Mouse (Mus musculus): ENCODE measurements around the gene Atrip. TPM values are rescaled to one million over a fixed set of nuclear protein-coding genes. Genes with fewer than 3 reads are reported as not detected.

Gene Atrip
- polyA plus RNA-seq, 1 experiment = 12.1 TPM

- H3K4me3 ChIP-seq (ENCODE audit: control insufficient read depth, low read depth, low read length) = peak within 1 kb of the TSS; percentile 84
- H3K27ac ChIP-seq (ENCODE audit: control insufficient read depth, insufficient read depth, low read depth, low read length) = peak within 1 kb of the TSS; percentile 77
- H3K36me3 ChIP-seq (ENCODE audit: control insufficient read depth, insufficient read depth, low read length) = no peaks in the 10 kb centered on the region
- H3K4me1 ChIP-seq (ENCODE audit: control insufficient read depth, insufficient read depth, low read length) = peaks cover 12% of the 10 kb centered on the region
- 0 out of 2 replicates have a peak, but pooled peaks have one; percentile 38 for TF ChIP-seq POLR2A (IDR thresholded peaks at IDR 0.05; ENCODE audit: control insufficient read depth, low read depth, low read length)
- no peak for TF ChIP-seq CTCF (IDR thresholded peaks at IDR 0.05; ENCODE audit: control insufficient read depth, insufficient read depth, insufficient replicate concordance, low read depth, low read length)
- no peaks in the 10 kb centered on the region; the same call in 1 of the 2 replicates for H3K27me3 ChIP-seq (ENCODE audit: control insufficient read depth, insufficient read depth, low read length)
These were observed 35.6 kb downstream of the Atrip start, which contains the start of gene Shisa5 for GRCm38 (mm10) chr9:109038086-109038895. TSS of gene Shisa5 (plus strand) at chr9:109038565.

- H3K4me3 ChIP-seq (ENCODE audit: control insufficient read depth, low read depth, low read length) = no peak overlapping the region
- no peaks in the 10 kb centered on the region for H3K36me3 ChIP-seq (ENCODE audit: control insufficient read depth, insufficient read depth, low read length)
- TF ChIP-seq CTCF (IDR thresholded peaks at IDR 0.05; ENCODE audit: control insufficient read depth, insufficient read depth, insufficient replicate concordance, low read depth, low read length) (no peak), POLR2A (IDR thresholded peaks at IDR 0.05; ENCODE audit: control insufficient read depth, low read depth, low read length) (no peak)
These were observed 41.5 kb downstream of the Atrip start for GRCm38 (mm10) chr9:109032435-109032834.

GRCm38 (mm10) chr9:109031686-109032085 lies 42.2 kb downstream of the Atrip start:
- H3K4me3 ChIP-seq (ENCODE audit: control insufficient read depth, low read depth, low read length) = no peak overlapping the region
- H3K4me1 ChIP-seq (ENCODE audit: control insufficient read depth, insufficient read depth, low read length) = no peaks in the 10 kb centered on the region
- H3K36me3 ChIP-seq (ENCODE audit: control insufficient read depth, insufficient read depth, low read length) = no peaks in the 10 kb centered on the region
- no peaks in the 10 kb centered on the region for H3K27me3 ChIP-seq (ENCODE audit: control insufficient read depth, insufficient read depth, low read length)
- TF ChIP-seq POLR2A (IDR thresholded peaks at IDR 0.05; ENCODE audit: control insufficient read depth, low read depth, low read length) = no peak
- TF ChIP-seq CTCF (IDR thresholded peaks at IDR 0.05; ENCODE audit: control insufficient read depth, insufficient read depth, insufficient replicate concordance, low read depth, low read length) = no peak
- no peak overlapping the region for H3K27ac ChIP-seq (ENCODE audit: control insufficient read depth, insufficient read depth, low read depth, low read length)

More at GRCm38 (mm10) chr9:109032435-109032834, 41.5 kb downstream of the Atrip start:
- Histone ChIP-seq H3K4me1 (ENCODE audit: control insufficient read depth, insufficient read depth, low read length) (no peaks in the 10 kb centered on the region), H3K27ac (ENCODE audit: control insufficient read depth, insufficient read depth, low read depth, low read length) (no peak overlapping the region), H3K27me3 (ENCODE audit: control insufficient read depth, insufficient read depth, low read length) (no peaks in the 10 kb centered on the region)

GRCm38 (mm10) chr9:109031001-109031400 lies 42.9 kb downstream of the Atrip start:
- no peaks in the 10 kb centered on the region for H3K27me3 ChIP-seq (ENCODE audit: control insufficient read depth, insufficient read depth, low read length)
- no peaks in the 10 kb centered on the region for H3K36me3 ChIP-seq (ENCODE audit: control insufficient read depth, insufficient read depth, low read length)
- TF ChIP-seq POLR2A (IDR thresholded peaks at IDR 0.05; ENCODE audit: control insufficient read depth, low read depth, low read length) (no peak), CTCF (IDR thresholded peaks at IDR 0.05; ENCODE audit: control insufficient read depth, insufficient read depth, insufficient replicate concordance, low read depth, low read length) (no peak)
- H3K4me1 ChIP-seq (ENCODE audit: control insufficient read depth, insufficient read depth, low read length) = no peaks in the 10 kb centered on the region
- no peak overlapping the region for H3K27ac ChIP-seq (ENCODE audit: control insufficient read depth, insufficient read depth, low read depth, low read length)
- no peak overlapping the region for H3K4me3 ChIP-seq (ENCODE audit: control insufficient read depth, low read depth, low read length)

- no peaks in the 10 kb centered on the region for H3K36me3 ChIP-seq (ENCODE audit: control insufficient read depth, insufficient read depth, low read length)
- H3K27me3 ChIP-seq (ENCODE audit: control insufficient read depth, insufficient read depth, low read length) = no peaks in the 10 kb centered on the region
- no peaks in the 10 kb centered on the region for H3K4me1 ChIP-seq (ENCODE audit: control insufficient read depth, insufficient read depth, low read length)
- H3K27ac ChIP-seq (ENCODE audit: control insufficient read depth, insufficient read depth, low read depth, low read length) = no peak overlapping the region
- no peak overlapping the region for H3K4me3 ChIP-seq (ENCODE audit: control insufficient read depth, low read depth, low read length)
- TF ChIP-seq POLR2A (IDR thresholded peaks at IDR 0.05; ENCODE audit: control insufficient read depth, low read depth, low read length) (no peak), CTCF (IDR thresholded peaks at IDR 0.05; ENCODE audit: control insufficient read depth, insufficient read depth, insufficient replicate concordance, low read depth, low read length) (no peak)
These were observed 43.6 kb downstream of the Atrip start for GRCm38 (mm10) chr9:109030312-109030711.

- Histone ChIP-seq H3K27me3 (ENCODE audit: control insufficient read depth, insufficient read depth, low read length) (no peaks in the 10 kb centered on the region), H3K4me3 (ENCODE audit: control insufficient read depth, low read depth, low read length) (no peak overlapping the region), H3K27ac (ENCODE audit: control insufficient read depth, insufficient read depth, low read depth, low read length) (no peak overlapping the region), H3K36me3 (ENCODE audit: control insufficient read depth, insufficient read depth, low read length) (no peaks in the 10 kb centered on the region), H3K4me1 (ENCODE audit: control insufficient read depth, insufficient read depth, low read length) (no peaks in the 10 kb centered on the region)
- TF ChIP-seq CTCF (IDR thresholded peaks at IDR 0.05; ENCODE audit: control insufficient read depth, insufficient read depth, insufficient replicate concordance, low read depth, low read length) = no peak
- TF ChIP-seq POLR2A (IDR thresholded peaks at IDR 0.05; ENCODE audit: control insufficient read depth, low read depth, low read length) = no peak
These were observed 45.0 kb downstream of the Atrip start for GRCm38 (mm10) chr9:109028919-109029318.

GRCm38 (mm10) chr9:109028421-109028820 lies 45.5 kb downstream of the Atrip start:
- no peak overlapping the region for H3K27ac ChIP-seq (ENCODE audit: control insufficient read depth, insufficient read depth, low read depth, low read length)
- H3K4me3 ChIP-seq (ENCODE audit: control insufficient read depth, low read depth, low read length) = no peak overlapping the region
- H3K4me1 ChIP-seq (ENCODE audit: control insufficient read depth, insufficient read depth, low read length) = no peaks in the 10 kb centered on the region
- no peaks in the 10 kb centered on the region for H3K27me3 ChIP-seq (ENCODE audit: control insufficient read depth, insufficient read depth, low read length)
- no peaks in the 10 kb centered on the region for H3K36me3 ChIP-seq (ENCODE audit: control insufficient read depth, insufficient read depth, low read length)
- TF ChIP-seq CTCF (IDR thresholded peaks at IDR 0.05; ENCODE audit: control insufficient read depth, insufficient read depth, insufficient replicate concordance, low read depth, low read length) (no peak), POLR2A (IDR thresholded peaks at IDR 0.05; ENCODE audit: control insufficient read depth, low read depth, low read length) (no peak)

Measured in testis, adult 2 months (tissue).